Mouse (Mus musculus): ENCODE data around the gene Dennd4c.

DNA sequence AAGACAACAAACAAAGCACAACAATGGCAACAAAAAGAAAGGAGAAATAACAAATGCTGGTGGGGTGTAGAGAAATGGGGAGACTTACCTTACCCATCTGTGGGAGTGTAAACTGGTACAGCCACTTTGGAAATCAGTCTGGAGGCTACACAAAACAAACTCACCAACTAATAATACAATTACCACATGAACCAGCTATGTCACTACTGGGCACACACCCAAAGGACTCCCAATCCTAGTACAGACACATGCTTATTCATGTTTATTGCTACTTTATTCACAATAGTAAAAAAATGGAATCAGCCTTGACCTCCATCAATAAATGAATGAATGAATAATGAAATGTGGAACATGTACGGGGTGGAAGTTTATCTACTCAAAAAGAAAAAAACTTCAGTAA is 33.0 kb upstream of the Dennd4c start:
- no peak for TF ChIP-seq GATA1 (IDR thresholded peaks at IDR 0.05; ENCODE audit: borderline replicate concordance, low read length)
- TF ChIP-seq FLI1 (IDR thresholded peaks at IDR 0.05; ENCODE audit: low read length) = no peak

Data from megakaryocyte, embryonic 14.5 days (primary cell).